Mouse (Mus musculus): Measurements from ENCODE around the gene Mrpl19. TPM values are rescaled to one million over a fixed set of nuclear protein-coding genes. Genes with fewer than 3 reads are reported as not detected.

Mrpl19 gene
- polyA plus RNA-seq, 1 experiment from 2014 or later, result 19.3 TPM

DNA sequence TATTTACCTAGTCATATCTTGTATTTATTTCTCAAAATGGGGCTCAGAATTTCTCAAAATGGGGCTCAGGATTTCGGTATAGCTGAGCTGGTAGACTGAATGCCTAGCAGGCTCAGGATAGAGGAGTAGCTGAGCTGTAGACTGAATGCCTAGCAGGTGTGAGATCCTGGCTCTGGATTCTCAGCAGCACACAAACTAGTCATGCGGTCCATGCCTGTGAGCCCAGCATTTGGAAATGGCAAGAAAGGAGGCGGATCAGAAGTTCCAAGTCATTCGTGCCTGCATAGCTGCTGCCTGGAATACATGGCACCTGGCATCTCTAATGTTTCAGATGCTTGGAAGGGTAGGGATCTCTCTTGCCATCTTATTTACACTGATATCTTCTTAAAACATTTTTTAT is 36.4 kb downstream of the Mrpl19 start:
- Histone ChIP-seq H3K4me2 (no peak overlapping the region), H3K27ac (replicated peaks) (no peak overlapping the region), H3K9me3 (replicated peaks) (no peaks in the 10 kb centered on the region), H3K4me3 (replicated peaks) (no peak overlapping the region), H3K36me3 (replicated peaks) (peaks cover 69% of the 10 kb centered on the region), H3K9ac (no peak overlapping the region), H3K27me3 (no peaks in the 10 kb centered on the region), H3K4me1 (replicated peaks) (peaks cover 9% of the 10 kb centered on the region)
- WGBS (ENCODE audit: insufficient replicate concordance), result 83% methylated on average over 4 of the region's 4 CpGs
- ATAC-seq (ENCODE audit: insufficient read depth), result no peak

DNA sequence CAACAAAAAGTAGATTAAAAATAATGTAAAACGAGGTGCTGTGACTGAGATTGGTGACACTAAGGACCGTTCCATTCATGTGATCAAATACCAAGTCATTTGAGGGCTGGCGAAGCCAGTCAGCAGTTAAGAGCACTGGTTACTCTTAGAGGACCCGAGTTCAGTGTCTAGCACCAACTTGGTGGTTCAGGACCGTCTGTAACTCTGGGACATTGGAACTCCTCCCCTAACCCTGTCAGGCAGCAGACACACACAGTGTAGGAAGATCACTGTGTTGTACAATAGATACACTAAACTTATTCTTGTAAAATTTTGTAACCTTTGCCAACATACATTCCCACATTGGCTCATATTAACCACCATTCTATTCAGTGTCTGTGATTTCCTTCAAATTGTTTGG is 41.5 kb downstream of the Mrpl19 start:
- ATAC-seq (ENCODE audit: insufficient read depth), result peak; percentile 46
- 10% methylated on average over 5 of the region's 5 CpGs for WGBS (ENCODE audit: insufficient replicate concordance)

DNA sequence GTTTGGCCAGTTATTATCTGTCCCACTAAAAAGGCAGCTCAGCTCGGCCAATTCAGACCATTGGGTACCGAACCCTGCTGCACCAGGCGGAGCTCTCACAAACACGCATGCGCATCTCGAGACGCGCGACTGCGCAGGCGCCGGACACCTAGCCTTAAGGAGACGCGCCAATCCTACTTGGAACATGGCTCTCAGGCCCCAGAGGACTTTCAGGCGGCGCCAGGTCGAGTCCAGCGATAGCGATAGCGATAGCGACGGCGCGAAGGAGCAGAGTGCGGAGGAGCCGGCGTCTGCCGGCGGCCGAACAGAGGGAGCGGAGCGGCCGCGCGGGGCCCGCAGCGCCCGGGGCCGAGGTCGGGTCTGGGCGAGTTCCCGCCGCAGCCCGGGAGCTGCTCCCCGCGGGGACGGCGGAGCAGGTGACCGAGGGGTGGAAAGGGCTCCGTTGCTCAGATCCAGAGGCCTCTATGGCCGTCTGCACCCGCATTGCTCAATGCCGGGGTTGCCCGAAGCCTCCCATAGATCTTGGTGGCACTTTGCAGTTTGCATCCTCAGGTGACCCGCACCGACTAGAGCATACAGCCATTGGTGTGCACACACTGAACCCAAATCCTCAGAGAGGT is 42.1 kb downstream of the Mrpl19 start, which contains the start of gene Gcfc2:
Gene Gcfc2 (plus strand): TSS at position 147 of the 620 bp plus-strand sequence.
- peak within 1 kb of the TSS; percentile 89 for H3K9ac ChIP-seq
- no peaks in the 10 kb centered on the region for H3K9me3 ChIP-seq (replicated peaks)
- H3K4me1 ChIP-seq (replicated peaks), result peaks cover 19% of the 10 kb centered on the region
- ATAC-seq (ENCODE audit: insufficient read depth), result peak; percentile 89
- H3K27me3 ChIP-seq, result no peaks in the 10 kb centered on the region
- peaks cover 24% of the 10 kb centered on the region for H3K36me3 ChIP-seq (replicated peaks)
- WGBS (ENCODE audit: insufficient replicate concordance), result under 1% methylated on average over 56 of the region's 56 CpGs
- H3K4me2 ChIP-seq, result peak within 1 kb of the TSS; percentile 78
- H3K27ac ChIP-seq (replicated peaks), result peak within 1 kb of the TSS; percentile 66
- H3K4me3 ChIP-seq (replicated peaks), result peak within 1 kb of the TSS; percentile 75

More for the DNA sequence above, 41.5 kb downstream of the Mrpl19 start:
- peak overlapping the region; percentile 89; the same call in 1 of the 2 replicates for H3K9ac ChIP-seq
- H3K27ac ChIP-seq (replicated peaks), result no peak overlapping the region
- H3K36me3 ChIP-seq (replicated peaks), result peaks cover 25% of the 10 kb centered on the region
- H3K4me1 ChIP-seq (replicated peaks), result peaks cover 19% of the 10 kb centered on the region
- H3K27me3 ChIP-seq, result no peaks in the 10 kb centered on the region
- H3K9me3 ChIP-seq (replicated peaks), result no peaks in the 10 kb centered on the region
- peak overlapping the region; percentile 78 for H3K4me2 ChIP-seq
- peak overlapping the region; percentile 75 for H3K4me3 ChIP-seq (replicated peaks)

DNA sequence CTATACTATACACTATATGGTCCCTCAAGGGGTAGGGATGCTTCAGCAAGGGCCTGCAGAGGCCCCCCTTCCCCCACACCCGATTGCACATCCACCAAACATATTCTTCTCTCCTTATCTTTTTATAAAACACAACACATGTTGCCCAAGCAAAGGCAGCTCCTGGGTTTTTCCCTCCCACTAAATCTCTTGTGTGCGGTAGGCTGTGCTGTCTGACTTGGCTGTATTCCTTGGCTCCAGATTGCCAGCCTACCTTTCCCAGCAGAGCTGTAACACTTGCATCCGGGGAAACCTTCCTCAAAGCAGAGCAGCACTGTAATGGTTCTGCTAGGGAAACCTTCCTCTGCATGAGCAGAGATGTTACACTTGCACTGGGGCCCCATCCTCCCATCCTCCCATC is 53.6 kb downstream of the Mrpl19 start:
- no peak for ATAC-seq (ENCODE audit: insufficient read depth)
- H3K27ac ChIP-seq (replicated peaks), result no peak overlapping the region
- H3K36me3 ChIP-seq (replicated peaks), result no peaks in the 10 kb centered on the region

DNA sequence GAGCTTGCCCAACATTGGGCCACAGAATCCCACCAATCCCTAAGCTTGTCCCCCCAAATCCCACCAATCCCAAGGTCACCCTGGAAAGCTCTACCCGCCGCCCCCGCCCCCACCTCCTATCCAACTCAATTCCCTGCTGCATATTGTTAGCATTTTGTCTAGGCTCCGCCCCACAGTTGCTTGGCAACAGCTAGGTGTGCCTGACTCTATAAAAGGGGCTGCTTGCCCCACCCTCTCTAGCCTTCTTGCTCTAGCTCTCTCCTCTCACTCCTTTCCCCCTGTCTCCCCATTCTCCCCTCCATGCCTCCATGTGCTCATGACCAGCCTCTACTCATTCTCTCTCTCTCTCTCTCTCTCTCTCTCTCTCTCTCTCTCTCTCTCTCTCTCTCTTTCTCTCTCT is 54.0 kb downstream of the Mrpl19 start:
- whole genome bisulfite sequencing (ENCODE audit: insufficient replicate concordance), result 64% methylated on average over 4 of the region's 4 CpGs
- no peak for ATAC-seq (ENCODE audit: insufficient read depth)
- Histone ChIP-seq H3K9ac (no peak overlapping the region), H3K27ac (replicated peaks) (no peak overlapping the region), H3K4me3 (replicated peaks) (no peak overlapping the region), H3K4me1 (replicated peaks) (no peaks in the 10 kb centered on the region), H3K4me2 (no peak overlapping the region), H3K9me3 (replicated peaks) (no peaks in the 10 kb centered on the region), H3K36me3 (replicated peaks) (no peaks in the 10 kb centered on the region), H3K27me3 (no peaks in the 10 kb centered on the region)

More for the DNA sequence above, 53.6 kb downstream of the Mrpl19 start:
- no peak overlapping the region for H3K9ac ChIP-seq
- no peak overlapping the region for H3K4me2 ChIP-seq
- no peaks in the 10 kb centered on the region for H3K9me3 ChIP-seq (replicated peaks)
- no peaks in the 10 kb centered on the region for H3K27me3 ChIP-seq
- no peaks in the 10 kb centered on the region for H3K4me1 ChIP-seq (replicated peaks)
- no peak overlapping the region for H3K4me3 ChIP-seq (replicated peaks)
- 39% methylated on average over 3 of the region's 3 CpGs for WGBS (ENCODE audit: insufficient replicate concordance)

DNA sequence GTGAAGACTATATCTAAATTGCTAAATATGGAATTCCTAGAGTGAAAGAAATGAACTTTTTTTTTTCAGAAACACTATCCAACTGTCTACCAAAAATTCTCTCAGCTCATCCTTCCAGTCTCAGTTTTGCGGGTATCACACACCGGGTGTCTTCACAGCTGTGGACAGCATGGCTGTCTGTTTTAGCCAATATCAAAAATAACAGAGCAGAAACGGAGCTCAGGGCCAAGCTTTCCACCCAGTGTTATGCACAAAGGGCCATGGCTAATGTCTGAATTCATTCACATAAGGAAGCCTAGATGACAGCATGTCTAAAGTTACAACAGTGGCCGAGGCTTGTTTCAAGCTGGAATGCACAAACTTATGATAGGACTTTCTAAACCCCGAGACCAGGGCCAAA is 54.5 kb downstream of the Mrpl19 start:
- no peaks in the 10 kb centered on the region for H3K4me1 ChIP-seq (replicated peaks)
- ATAC-seq (ENCODE audit: insufficient read depth), result no peak
- H3K4me2 ChIP-seq, result no peak overlapping the region
- no peak overlapping the region for H3K27ac ChIP-seq (replicated peaks)
- no peak overlapping the region for H3K9ac ChIP-seq
- no peaks in the 10 kb centered on the region for H3K27me3 ChIP-seq
- WGBS (ENCODE audit: insufficient replicate concordance), result 64% methylated on average over 5 of the region's 5 CpGs
- no peaks in the 10 kb centered on the region for H3K36me3 ChIP-seq (replicated peaks)
- H3K4me3 ChIP-seq (replicated peaks), result no peak overlapping the region
- no peaks in the 10 kb centered on the region for H3K9me3 ChIP-seq (replicated peaks)

DNA sequence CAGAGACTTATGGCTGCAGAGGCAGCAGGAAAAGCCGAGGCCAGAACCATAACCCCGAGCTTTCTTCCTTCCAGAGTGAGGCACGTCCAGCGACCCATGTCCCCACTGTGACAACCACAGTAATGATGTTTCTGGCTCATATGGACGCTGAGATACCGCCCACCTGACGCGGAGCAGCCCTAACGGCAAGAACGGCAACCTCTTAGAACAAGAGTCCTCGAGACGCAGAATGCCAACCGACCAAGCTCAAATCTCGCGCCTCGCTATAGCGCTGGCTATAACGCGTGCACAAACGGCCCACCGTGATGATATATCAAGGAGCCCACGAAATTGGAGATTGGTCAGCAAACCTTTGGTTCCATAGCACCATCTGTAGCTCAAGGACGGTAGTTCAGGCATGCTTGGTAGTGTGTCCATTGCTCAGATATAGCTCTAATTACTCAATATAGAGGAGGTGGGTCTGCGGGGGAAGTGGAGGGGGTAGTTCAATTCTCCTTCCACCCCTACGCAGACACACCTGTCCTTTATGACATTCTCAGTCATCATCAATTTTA is 55.4 kb downstream of the Mrpl19 start:
- Histone ChIP-seq H3K9me3 (replicated peaks) (no peaks in the 10 kb centered on the region), H3K9ac (no peak overlapping the region), H3K4me2 (no peak overlapping the region), H3K36me3 (replicated peaks) (no peaks in the 10 kb centered on the region), H3K27me3 (no peaks in the 10 kb centered on the region), H3K27ac (replicated peaks) (no peak overlapping the region), H3K4me3 (replicated peaks) (no peak overlapping the region), H3K4me1 (replicated peaks) (no peaks in the 10 kb centered on the region)
- 74% methylated on average over 25 of the region's 25 CpGs for WGBS (ENCODE audit: insufficient replicate concordance)
- no peak for ATAC-seq (ENCODE audit: insufficient read depth)

Other genes starting within 250 kb of the Mrpl19 start
- 2.5 TPM in 2 replicates for gene Gcfc2, start 42.3 kb downstream of the Mrpl19 start, polyA plus RNA-seq (2015; fragmentation: Nextera tagmentation; extraction: Ambion mirVana)
- 9.8 and 11.0 TPM in 2 replicates for gene Eva1a, start 75.1 kb upstream of the Mrpl19 start, polyA plus RNA-seq (2015; fragmentation: Nextera tagmentation; extraction: Ambion mirVana)